Mouse (Mus musculus) megakaryocyte-erythroid progenitor cell, adult 5 weeks (primary cell): Measurements from ENCODE around the gene Neil3. TPM values are rescaled to one million over a fixed set of nuclear protein-coding genes. Genes with fewer than 3 reads are reported as not detected.

Experiments
- polyA plus RNA-seq: library from polyadenylated mRNA; stranded (reverse); fragments of >175 nt; gene quantifications from 2 replicates; pipeline ENCODE4 v1.2.3, GENCODE M21; 2012

Neil3 gene
- polyA plus RNA-seq, result 3.4 and 3.5 TPM in 2 replicates

DNA sequence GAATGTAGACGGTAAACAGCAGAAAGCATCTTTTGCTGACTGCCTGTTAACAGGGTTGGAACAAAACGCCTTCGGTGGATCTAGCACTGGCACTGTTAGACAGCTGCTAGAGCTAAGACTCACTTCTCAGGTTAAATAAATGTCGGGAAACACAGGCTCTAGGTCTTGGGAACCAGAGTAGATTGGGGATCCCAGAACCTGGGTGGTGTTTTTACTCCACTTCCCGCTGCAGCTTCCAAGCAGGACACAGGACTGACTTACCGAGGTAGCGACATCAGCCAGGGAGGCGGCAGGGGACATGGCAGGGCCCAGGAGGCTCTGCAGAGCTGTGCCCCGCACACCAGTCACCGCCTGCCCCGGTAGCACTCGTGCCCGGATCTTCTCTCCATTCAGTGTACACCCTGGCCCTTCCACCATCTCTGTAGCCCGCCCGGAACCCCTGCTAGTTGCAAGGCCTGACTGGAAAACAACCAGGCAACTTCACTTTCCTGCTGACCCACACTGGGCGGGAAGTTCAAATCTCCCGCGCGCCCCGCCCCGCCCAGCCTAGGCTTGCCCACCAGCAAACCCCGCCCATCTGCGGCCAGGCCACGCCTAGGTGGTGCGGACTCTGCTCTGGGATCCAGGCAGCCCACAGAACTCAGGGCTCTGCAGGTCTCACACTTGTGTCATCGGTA is at the start of gene Neil3:
Gene Neil3, minus strand, starts transcription at position 571 of the 677 bp plus-strand sequence.

Other genes with a start within 250 kb of the Neil3 start
- 3.1 and 4.2 TPM in 2 replicates for gene Aga, start 127.3 kb downstream of the Neil3 start, polyA plus RNA-seq